Mouse (Mus musculus) E14TG2a.4 (cell line): ENCODE measurements around the gene Rps4x.
A peak's percentile ranks its signal among the peaks of the same experiment; 100 is the strongest.
"Not testable (repeated sequence)": the region's sequence is repeated elsewhere in the genome, so short reads cannot be mapped to it uniquely, and the experiment has no call there.

Experiments
- H3K27me3 ChIP-seq: 2 replicates; pipeline ENCODE4 v1.6.1; 2014; ENCODE audit warnings: low read length, control low read depth; ENCODE audit not compliant: insufficient read depth
- H3K36me3 ChIP-seq: 2 replicates; pipeline ENCODE4 v1.6.1; 2014; ENCODE audit warnings: low read length, control low read depth; ENCODE audit not compliant: insufficient read depth
- H3K4me1 ChIP-seq: replicated peaks from 2 replicates; pipeline ENCODE4 v1.6.1; 2014; ENCODE audit warnings: low read depth, low read length, control low read depth
- H3K4me3 ChIP-seq: replicated peaks from 2 replicates; pipeline ENCODE4 v1.5.1; 2014; ENCODE audit warnings: mild to moderate bottlenecking, low read length
- H3K9me3 ChIP-seq: 2 replicates; pipeline ENCODE4 v1.6.1; 2014; ENCODE audit warnings: low read length, control low read depth
- CTCF ChIP-seq: conservative IDR thresholded peaks from 2 replicates; pipeline ENCODE4 v1.5.1; 2014; ENCODE audit warnings: low read length
- NANOG ChIP-seq: IDR thresholded peaks from 2 replicates; pipeline ENCODE4 v1.6.1; 2014; ENCODE audit warnings: borderline replicate concordance, low read length, mixed read lengths
- POU5F1 ChIP-seq: IDR thresholded peaks from 2 replicates; pipeline ENCODE4 v1.6.1; 2014; ENCODE audit warnings: low read length, borderline replicate concordance

Rps4x gene

GRCm38 (mm10) chrX:102188712-102189497 is at the start of gene Rps4x:
Rps4x (minus strand) TSS chrX:102189394.
- Histone ChIP-seq H3K9me3 (no peaks in the 10 kb centered on the region), H3K4me1 (peaks cover 32% of the 10 kb centered on the region), H3K4me3 (peak within 1 kb of the TSS; percentile 86), H3K27me3 (no peaks in the 10 kb centered on the region), H3K36me3 (peaks cover 47% of the 10 kb centered on the region)
- TF ChIP-seq CTCF (peak; percentile 46), NANOG (no peak), POU5F1 (no peak)

- TF ChIP-seq NANOG (no peak), POU5F1 (no peak), CTCF (peak; percentile 82)
- no peaks in the 10 kb centered on the region for H3K27me3 ChIP-seq
- no peak overlapping the region for H3K4me3 ChIP-seq
- H3K36me3 ChIP-seq = no peaks in the 10 kb centered on the region
- H3K4me1 ChIP-seq = no peaks in the 10 kb centered on the region
- no peaks in the 10 kb centered on the region for H3K9me3 ChIP-seq
Observed at GRCm38 (mm10) chrX:102219126-102219525, 29.9 kb upstream of the Rps4x start.

GRCm38 (mm10) chrX:102215356-102215755 is 26.2 kb upstream of the Rps4x start:
- not testable (repeated sequence) for H3K36me3 ChIP-seq, H3K27me3 ChIP-seq, H3K4me3 ChIP-seq, H3K4me1 ChIP-seq, H3K9me3 ChIP-seq
- TF ChIP-seq CTCF = peak; percentile 56

- H3K9me3 ChIP-seq = no peaks in the 10 kb centered on the region
- no peak for TF ChIP-seq CTCF
- TF ChIP-seq POU5F1 = no peak
- no peak for TF ChIP-seq NANOG
- H3K4me1 ChIP-seq = peaks cover 26% of the 10 kb centered on the region
- H3K4me3 ChIP-seq = no peak overlapping the region
- no peaks in the 10 kb centered on the region for H3K27me3 ChIP-seq
- peaks cover 28% of the 10 kb centered on the region for H3K36me3 ChIP-seq
Observed at GRCm38 (mm10) chrX:102190840-102191239, 1.6 kb upstream of the Rps4x start.

GRCm38 (mm10) chrX:102189581-102189980 is 387 bp upstream of the Rps4x start:
- Histone ChIP-seq H3K9me3 (no peaks in the 10 kb centered on the region), H3K27me3 (no peaks in the 10 kb centered on the region), H3K4me1 (peaks cover 34% of the 10 kb centered on the region), H3K4me3 (peak overlapping the region; percentile 86; the same call in 1 of the 2 replicates), H3K36me3 (peaks cover 40% of the 10 kb centered on the region)
- no peak for TF ChIP-seq POU5F1
- no peak for TF ChIP-seq CTCF
- TF ChIP-seq NANOG = no peak

GRCm38 (mm10) chrX:102187023-102187699 is 2.0 kb downstream of the Rps4x start:
- H3K9me3 ChIP-seq = no peaks in the 10 kb centered on the region
- no peaks in the 10 kb centered on the region for H3K27me3 ChIP-seq
- peaks cover 59% of the 10 kb centered on the region for H3K36me3 ChIP-seq
- TF ChIP-seq NANOG = no peak
- TF ChIP-seq CTCF = no peak
- TF ChIP-seq POU5F1 = no peak
- H3K4me1 ChIP-seq = peaks cover 28% of the 10 kb centered on the region
- peak overlapping the region; percentile 86 for H3K4me3 ChIP-seq

- TF ChIP-seq CTCF (no peak), POU5F1 (no peak), NANOG (no peak)
- H3K4me3 ChIP-seq = no peak overlapping the region
- H3K4me1 ChIP-seq = peaks cover 10% of the 10 kb centered on the region; the same call in 1 of the 2 replicates
- H3K9me3 ChIP-seq = no peaks in the 10 kb centered on the region
- no peaks in the 10 kb centered on the region for H3K27me3 ChIP-seq
- peaks cover 49% of the 10 kb centered on the region for H3K36me3 ChIP-seq
Observed at GRCm38 (mm10) chrX:102182575-102182974, 6.6 kb downstream of the Rps4x start.

GRCm38 (mm10) chrX:102175538-102176287 is 13.5 kb downstream of the Rps4x start:
- Histone ChIP-seq H3K27me3 (no peaks in the 10 kb centered on the region), H3K9me3 (no peaks in the 10 kb centered on the region), H3K4me1 (peaks cover 2% of the 10 kb centered on the region; the same call in 1 of the 2 replicates), H3K36me3 (no peaks in the 10 kb centered on the region), H3K4me3 (no peak overlapping the region)
- TF ChIP-seq POU5F1 (no peak), CTCF (no peak), NANOG (no peak)
